Mouse (Mus musculus): ENCODE measurements around the gene Cep162. TPM values are rescaled to one million over a fixed set of nuclear protein-coding genes. Genes with fewer than 3 reads are reported as not detected.

Cep162 gene
- 1 to 10 TPM; 1.4 to 1.8 TPM for total RNA-seq (2021)
- long read RNA-seq, experiment 1, partial matches to known transcripts: 1 of 1 reads
- long read RNA-seq, experiment 1, other reads (novel, unspliced or antisense): 0 of 1 reads
- long read RNA-seq, experiment 2: 0 reads

- intact Hi-C loops (cut with DNase I; ENCODE audit: low total_unique reads): no loop called here
Observed at GRCm38 (mm10) chr9:87254903-87255695, at the start of gene Cep162. Gene Cep162, minus strand, starts transcription at chr9:87255536.

GRCm38 (mm10) chr9:87303196-87303595 lies 47.9 kb upstream of the Cep162 start:
- intact Hi-C loops (cut with DNase I; ENCODE audit: low total_unique reads): no loop called here
- no peak for DNase-seq

More at GRCm38 (mm10) chr9:87254903-87255695, at the start of gene Cep162:
- peak; percentile 83 for DNase-seq

- intact Hi-C loops (cut with DNase I; ENCODE audit: low total_unique reads): no loop called here
- no peak for DNase-seq
Observed at GRCm38 (mm10) chr9:87298900-87299299, 43.6 kb upstream of the Cep162 start.

- peak; percentile 17 for DNase-seq
- intact Hi-C loops (cut with DNase I; ENCODE audit: low total_unique reads): no loop called here
Observed at GRCm38 (mm10) chr9:87297522-87297921, 42.2 kb upstream of the Cep162 start.

- intact Hi-C loops (cut with DNase I; ENCODE audit: low total_unique reads): no loop called here
- DNase-seq: no peak
Observed at GRCm38 (mm10) chr9:87255696-87256030, 327 bp upstream of the Cep162 start.

- DNase-seq: no peak
- intact Hi-C loops (cut with DNase I; ENCODE audit: low total_unique reads): loop anchor here (5.0 kb wide), 1 partner anchor 221 kb away; no protein-coding TSS in a partner anchor
Observed at GRCm38 (mm10) chr9:87248118-87248517, 7.2 kb downstream of the Cep162 start.

GRCm38 (mm10) chr9:87247678-87248077 lies 7.7 kb downstream of the Cep162 start:
- intact Hi-C loops (cut with DNase I; ENCODE audit: low total_unique reads): loop anchor here (5.0 kb wide), 1 partner anchor 220 kb away; no protein-coding TSS in a partner anchor
- no peak for DNase-seq

GRCm38 (mm10) chr9:87213204-87213603 lies 42.1 kb downstream of the Cep162 start:
- intact Hi-C loops (cut with DNase I; ENCODE audit: low total_unique reads): no loop called here
- no peak for DNase-seq

- DNase-seq: no peak
- intact Hi-C loops (cut with DNase I; ENCODE audit: low total_unique reads): no loop called here
Observed at GRCm38 (mm10) chr9:87210830-87211339, 44.5 kb downstream of the Cep162 start.

GRCm38 (mm10) chr9:87202431-87202830 lies 52.9 kb downstream of the Cep162 start:
- no peak for DNase-seq
- intact Hi-C loops (cut with DNase I; ENCODE audit: low total_unique reads): no loop called here

GRCm38 (mm10) chr9:87200919-87201318 lies 54.4 kb downstream of the Cep162 start:
- intact Hi-C loops (cut with DNase I; ENCODE audit: low total_unique reads): no loop called here
- no peak for DNase-seq

- intact Hi-C loops (cut with DNase I; ENCODE audit: low total_unique reads): no loop called here
Observed at GRCm38 (mm10) chr9:87200426-87200825, 54.9 kb downstream of the Cep162 start.

GRCm38 (mm10) chr9:87198036-87198435 lies 57.3 kb downstream of the Cep162 start:
- DNase-seq: no peak
- intact Hi-C loops (cut with DNase I; ENCODE audit: low total_unique reads): no loop called here

More at GRCm38 (mm10) chr9:87200426-87200825, 54.9 kb downstream of the Cep162 start:
- no peak for DNase-seq

- no peak for DNase-seq
- intact Hi-C loops (cut with DNase I; ENCODE audit: low total_unique reads): no loop called here
Observed at GRCm38 (mm10) chr9:87197277-87197676, 58.1 kb downstream of the Cep162 start.

GRCm38 (mm10) chr9:87193721-87194120 lies 61.6 kb downstream of the Cep162 start:
- intact Hi-C loops (cut with DNase I; ENCODE audit: low total_unique reads): no loop called here
- no peak for DNase-seq

GRCm38 (mm10) chr9:87187336-87187735 lies 68.0 kb downstream of the Cep162 start:
- no peak for DNase-seq

GRCm38 (mm10) chr9:87182231-87182630 lies 73.1 kb downstream of the Cep162 start:
- DNase-seq: no peak
- intact Hi-C loops (cut with DNase I; ENCODE audit: low total_unique reads): loop anchor here (5.0 kb wide), 1 partner anchor 1295 kb away; no protein-coding TSS in a partner anchor

More at GRCm38 (mm10) chr9:87187336-87187735, 68.0 kb downstream of the Cep162 start:
- intact Hi-C loops (cut with DNase I; ENCODE audit: low total_unique reads): no loop called here

GRCm38 (mm10) chr9:87178534-87178933 lies 76.8 kb downstream of the Cep162 start:
- no peak for DNase-seq
- intact Hi-C loops (cut with DNase I; ENCODE audit: low total_unique reads): no loop called here

- intact Hi-C loops (cut with DNase I; ENCODE audit: low total_unique reads): no loop called here
- DNase-seq: no peak
Observed at GRCm38 (mm10) chr9:87171517-87171916, 83.8 kb downstream of the Cep162 start.

GRCm38 (mm10) chr9:87170891-87171290 lies 84.4 kb downstream of the Cep162 start:
- no peak for DNase-seq

GRCm38 (mm10) chr9:87169144-87169543 lies 86.2 kb downstream of the Cep162 start:
- intact Hi-C loops (cut with DNase I; ENCODE audit: low total_unique reads): no loop called here
- DNase-seq: no peak

More at GRCm38 (mm10) chr9:87170891-87171290, 84.4 kb downstream of the Cep162 start:
- intact Hi-C loops (cut with DNase I; ENCODE audit: low total_unique reads): no loop called here

Data from gastrocnemius, postnatal 14 days (tissue).